Mouse (Mus musculus) midbrain, embryonic 16.5 days (tissue): ENCODE measurements around the gene Carm1. TPM values are rescaled to one million over a fixed set of nuclear protein-coding genes. Genes with fewer than 3 reads are reported as not detected.

Source experiments
- ATAC-seq: fragments of 200-750 bp; cut with Nextera tagmentation; 2 replicates; pipeline ENCODE4 v1.8.0; 2017; ENCODE audit warnings: moderate TSS enrichment
- H3K27ac ChIP-seq: fragments of 300-500 bp; sonication (generic); 2 replicates; pipeline ENCODE4 v1.5.1; 2014; ENCODE audit warnings: mild to moderate bottlenecking, low read length, mixed read lengths
- H3K27me3 ChIP-seq: fragments of 300-500 bp; sonication (generic); 2 replicates; pipeline ENCODE4 v1.6.1; 2014; ENCODE audit warnings: low read depth, low read length, mixed read lengths; ENCODE audit not compliant: control insufficient read depth, insufficient read depth
- H3K36me3 ChIP-seq: fragments of 300-500 bp; sonication (generic); 2 replicates; pipeline ENCODE4 v1.6.1; 2014; ENCODE audit warnings: mild to moderate bottlenecking, low read length, moderate library complexity, mixed read lengths; ENCODE audit not compliant: control insufficient read depth, insufficient read depth
- H3K4me1 ChIP-seq: fragments of 300-500 bp; sonication (generic); 2 replicates; pipeline ENCODE4 v1.6.1; 2014; ENCODE audit warnings: mild to moderate bottlenecking, low read length, mixed read lengths; ENCODE audit not compliant: control insufficient read depth, insufficient read depth
- H3K4me2 ChIP-seq: fragments of 300-500 bp; sonication (generic); 2 replicates; pipeline ENCODE4 v1.6.1; 2014; ENCODE audit warnings: mild to moderate bottlenecking, low read length, mixed read lengths
- H3K4me3 ChIP-seq: fragments of 300-500 bp; sonication (generic); 2 replicates; pipeline ENCODE4 v1.5.1; 2014; ENCODE audit warnings: low read depth, mild to moderate bottlenecking, low read length, moderate library complexity, mixed read lengths
- H3K9ac ChIP-seq: fragments of 300-500 bp; sonication (generic); 2 replicates; pipeline ENCODE4 v1.6.1; 2014; ENCODE audit warnings: low read depth, low read length, mixed read lengths
- H3K9me3 ChIP-seq: fragments of 300-500 bp; sonication (generic); replicated peaks from 2 replicates; pipeline ENCODE4 v1.6.1; 2014; ENCODE audit warnings: mild to moderate bottlenecking, low read length, mixed read lengths; ENCODE audit not compliant: control insufficient read depth, poor library complexity, severe bottlenecking
- WGBS: fragments of 180-500 bp; shearing (Covaris S2); extraction: QIAGEN DNeasy Blood & Tissue Kit; methylation state at CpG from one replicate; pipeline ENCODE4 v1.1.7; 2014; 5-methylcytosine and 5-hydroxymethylcytosine counted together
- polyA plus RNA-seq: library from polyadenylated mRNA; unstranded; fragments of >200 nt; fragmentation: Nextera tagmentation; extraction: Ambion mirVana; gene quantifications from 2 replicates; pipeline ENCODE4 v1.2.1, GENCODE M21; 2015

The Carm1 gene
- polyA plus RNA-seq, 1 experiment from 2014 or later: 22.5 TPM

DNA sequence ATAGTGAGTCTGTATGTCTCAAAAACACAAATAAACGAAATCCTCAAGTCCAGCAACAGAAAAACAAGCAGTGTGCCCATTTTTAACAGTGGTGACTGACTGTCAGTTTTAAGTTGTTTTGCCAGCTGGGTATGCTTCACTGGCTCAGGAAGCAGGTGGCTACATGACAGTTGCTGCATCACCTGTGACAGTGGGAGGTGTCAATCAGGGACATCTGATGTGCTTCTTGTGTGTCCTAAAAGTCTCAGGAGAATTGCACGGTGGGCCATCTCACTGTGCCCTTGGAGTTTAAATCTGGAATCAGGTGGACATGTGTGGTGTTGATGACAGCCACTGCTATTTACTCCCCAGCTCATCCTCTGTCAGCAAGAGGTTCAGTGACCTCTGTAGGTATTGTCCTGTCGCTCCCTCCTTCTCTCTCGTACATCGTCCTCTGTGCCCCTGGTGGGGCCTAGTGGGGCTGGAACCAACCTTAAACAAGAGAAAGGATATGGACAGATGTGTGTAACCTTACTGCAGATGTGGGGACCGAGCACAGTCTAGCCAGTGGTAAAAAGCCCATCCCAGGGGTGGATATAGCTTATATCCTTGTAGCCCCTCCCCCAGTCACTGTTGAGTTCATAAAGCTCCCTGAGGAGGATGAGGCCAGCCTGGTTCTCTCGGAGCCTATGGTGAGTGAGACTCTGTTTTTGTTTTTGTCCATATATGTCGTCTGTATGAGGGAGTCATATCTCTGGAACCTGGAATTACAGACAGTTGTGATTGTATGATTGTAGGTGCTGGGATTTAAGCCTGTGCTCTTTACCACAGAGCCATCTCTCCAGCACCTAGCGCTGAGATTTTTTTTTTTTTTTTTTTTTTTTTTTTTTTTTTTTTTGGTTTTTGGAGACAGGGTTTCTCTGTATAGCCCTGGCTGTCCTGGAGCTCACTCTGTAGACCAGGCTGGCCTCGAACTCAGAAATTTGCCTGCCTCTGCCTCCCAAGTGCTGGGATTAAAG is 78.9 kb downstream of the Carm1 start:
- Histone ChIP-seq H3K27me3 (no peaks in the 10 kb centered on the region), H3K36me3 (no peaks in the 10 kb centered on the region), H3K27ac (no peak overlapping the region), H3K4me2 (no peak overlapping the region), H3K4me3 (no peak overlapping the region), H3K9ac (no peak overlapping the region), H3K4me1 (peaks cover 8% of the 10 kb centered on the region), H3K9me3 (no peaks in the 10 kb centered on the region)
- 87% methylated on average over 9 of the region's 10 CpGs for WGBS
- no peak for ATAC-seq

DNA sequence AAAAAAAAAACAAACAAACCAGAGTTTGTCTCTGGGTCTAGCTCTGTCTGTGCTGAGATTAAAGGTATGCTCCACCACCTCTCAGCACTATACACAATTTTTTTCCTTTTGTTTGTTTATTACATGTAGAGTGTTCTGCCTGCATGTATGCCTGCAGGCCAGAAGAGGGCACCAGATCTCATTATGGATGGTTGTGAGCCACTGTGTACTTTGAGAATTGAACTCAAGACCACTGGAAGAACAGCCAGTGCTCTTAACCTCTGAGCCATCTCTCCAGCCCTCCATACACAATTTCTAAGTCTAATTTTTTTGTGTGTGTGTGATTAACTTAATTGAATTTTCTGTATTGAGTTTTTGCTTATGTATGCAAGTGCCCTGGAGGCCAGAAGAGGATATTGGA is 79.9 kb downstream of the Carm1 start:
- Histone ChIP-seq H3K9ac (no peak overlapping the region), H3K27ac (no peak overlapping the region), H3K4me3 (no peak overlapping the region), H3K9me3 (no peaks in the 10 kb centered on the region), H3K27me3 (no peaks in the 10 kb centered on the region), H3K36me3 (no peaks in the 10 kb centered on the region), H3K4me2 (no peak overlapping the region), H3K4me1 (peaks cover 6% of the 10 kb centered on the region; the same call in 1 of the 2 replicates)
- ATAC-seq: no peak

DNA sequence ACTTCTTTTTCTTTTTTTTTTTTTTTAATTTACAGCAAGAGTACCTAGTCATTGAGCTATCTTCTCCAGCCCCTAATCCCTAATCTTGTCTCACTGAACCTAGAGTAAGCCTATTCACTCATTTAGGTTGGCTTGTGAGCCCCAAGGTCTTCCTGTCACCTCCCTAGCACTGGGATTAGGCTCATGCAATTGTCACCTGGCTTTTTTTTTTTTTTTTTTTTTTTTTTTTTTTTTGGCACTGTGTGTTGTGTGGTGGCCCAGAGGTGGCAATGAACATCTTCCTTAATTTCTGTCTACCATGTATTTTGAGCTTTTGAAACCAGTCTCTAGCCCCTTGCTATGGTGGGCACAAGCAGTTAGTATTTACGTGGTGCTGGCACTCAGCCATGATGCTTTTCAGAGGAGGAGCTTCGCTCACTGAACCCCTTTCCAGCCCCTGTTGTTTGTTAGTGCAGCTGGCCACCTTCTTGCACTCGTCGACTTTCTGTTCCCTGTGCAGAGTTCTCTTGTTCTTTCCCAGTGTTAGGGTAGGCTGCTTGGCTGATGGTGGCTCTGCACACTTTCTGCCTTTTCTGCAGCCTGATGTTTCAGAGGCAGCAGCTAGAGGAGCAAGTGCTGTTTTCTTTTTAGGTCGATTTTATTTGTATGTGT is 80.6 kb downstream of the Carm1 start:
- no peak for ATAC-seq
- H3K27ac ChIP-seq: 0 out of 2 replicates have a peak overlapping the region, but pooled peaks have one; percentile 6
- no peaks in the 10 kb centered on the region for H3K36me3 ChIP-seq
- H3K27me3 ChIP-seq: no peaks in the 10 kb centered on the region
- H3K4me2 ChIP-seq: no peak overlapping the region
- H3K9ac ChIP-seq: no peak overlapping the region
- peaks cover 6% of the 10 kb centered on the region; the same call in 1 of the 2 replicates for H3K4me1 ChIP-seq
- 66% methylated on average over 5 of the region's 5 CpGs for WGBS
- no peak overlapping the region for H3K4me3 ChIP-seq
- H3K9me3 ChIP-seq: no peaks in the 10 kb centered on the region

DNA sequence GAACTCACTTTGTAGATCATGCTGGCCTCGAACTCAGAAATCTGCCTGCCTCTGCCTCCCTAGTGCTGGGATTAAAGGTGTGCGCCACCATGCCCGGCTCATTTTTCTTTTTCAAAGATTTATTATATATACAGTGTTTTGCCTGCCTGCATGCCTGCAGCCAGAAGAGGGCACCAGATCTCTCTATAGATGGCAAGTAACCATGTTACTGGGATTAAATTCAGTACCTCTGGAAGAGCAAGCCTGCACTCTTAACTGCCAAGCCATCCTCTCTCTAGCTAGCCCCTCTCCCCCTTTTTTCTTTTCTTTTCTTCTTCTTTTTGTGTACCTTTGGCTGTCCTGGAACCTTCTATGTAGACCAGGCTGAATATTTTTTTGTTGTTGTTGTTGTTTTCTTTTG is 84.0 kb downstream of the Carm1 start:
- no peak for ATAC-seq
- H3K27ac ChIP-seq: no peak overlapping the region
- H3K9me3 ChIP-seq: no peaks in the 10 kb centered on the region
- WGBS: 82% methylated on average over 3 of the region's 3 CpGs
- H3K4me1 ChIP-seq: no peaks in the 10 kb centered on the region
- no peak overlapping the region for H3K9ac ChIP-seq
- H3K27me3 ChIP-seq: no peaks in the 10 kb centered on the region
- H3K36me3 ChIP-seq: peaks cover 9% of the 10 kb centered on the region
- no peak overlapping the region for H3K4me3 ChIP-seq
- no peak overlapping the region for H3K4me2 ChIP-seq

DNA sequence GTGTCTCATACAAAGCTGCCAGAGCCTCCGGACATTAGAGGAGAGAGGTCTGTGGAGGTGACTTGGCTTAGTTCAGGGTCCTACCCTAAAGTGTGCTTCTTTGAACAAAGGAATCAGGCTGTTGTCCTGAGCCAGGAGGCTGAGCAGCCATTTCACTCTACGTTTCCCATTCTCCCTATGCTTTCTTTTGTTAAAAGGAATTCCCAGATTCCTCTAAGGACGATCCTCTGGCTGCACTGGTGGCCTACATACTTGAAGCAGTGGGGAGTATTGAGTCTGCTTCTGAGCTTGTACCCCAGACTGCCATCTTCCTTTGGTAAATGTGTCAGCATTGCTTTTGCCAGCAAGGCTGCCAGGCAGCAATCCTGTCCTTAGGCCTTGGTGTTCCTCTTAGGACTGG is 86.4 kb downstream of the Carm1 start:
- peaks cover 29% of the 10 kb centered on the region for H3K36me3 ChIP-seq
- WGBS: 57% methylated on average over 3 of the region's 3 CpGs
- no peak overlapping the region for H3K27ac ChIP-seq
- H3K27me3 ChIP-seq: no peaks in the 10 kb centered on the region
- ATAC-seq: no peak
- no peaks in the 10 kb centered on the region for H3K4me1 ChIP-seq
- H3K9me3 ChIP-seq: no peaks in the 10 kb centered on the region
- H3K4me3 ChIP-seq: no peak overlapping the region
- H3K4me2 ChIP-seq: no peak overlapping the region
- no peak overlapping the region for H3K9ac ChIP-seq

DNA sequence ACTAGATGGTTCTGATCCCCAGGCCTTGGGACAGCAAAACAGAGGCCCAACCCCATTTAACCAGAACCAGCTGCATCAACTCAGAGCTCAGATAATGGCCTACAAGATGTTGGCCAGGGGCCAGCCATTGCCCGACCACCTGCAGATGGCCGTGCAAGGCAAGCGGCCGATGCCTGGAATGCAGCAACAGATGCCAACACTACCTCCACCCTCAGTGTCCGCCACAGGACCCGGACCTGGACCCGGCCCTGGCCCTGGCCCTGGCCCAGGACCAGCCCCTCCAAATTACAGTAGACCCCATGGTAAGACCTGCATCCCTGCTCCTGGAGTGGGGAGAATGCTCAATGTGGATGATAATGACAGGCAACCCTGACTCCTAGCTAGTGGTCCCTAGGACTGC is 88.9 kb downstream of the Carm1 start:
- Histone ChIP-seq H3K36me3 (peaks cover 46% of the 10 kb centered on the region), H3K4me2 (no peak overlapping the region), H3K4me1 (no peaks in the 10 kb centered on the region), H3K27me3 (no peaks in the 10 kb centered on the region), H3K9ac (no peak overlapping the region), H3K9me3 (no peaks in the 10 kb centered on the region), H3K27ac (no peak overlapping the region), H3K4me3 (no peak overlapping the region)
- no peak for ATAC-seq
- 58% methylated on average over 7 of the region's 7 CpGs for WGBS

DNA sequence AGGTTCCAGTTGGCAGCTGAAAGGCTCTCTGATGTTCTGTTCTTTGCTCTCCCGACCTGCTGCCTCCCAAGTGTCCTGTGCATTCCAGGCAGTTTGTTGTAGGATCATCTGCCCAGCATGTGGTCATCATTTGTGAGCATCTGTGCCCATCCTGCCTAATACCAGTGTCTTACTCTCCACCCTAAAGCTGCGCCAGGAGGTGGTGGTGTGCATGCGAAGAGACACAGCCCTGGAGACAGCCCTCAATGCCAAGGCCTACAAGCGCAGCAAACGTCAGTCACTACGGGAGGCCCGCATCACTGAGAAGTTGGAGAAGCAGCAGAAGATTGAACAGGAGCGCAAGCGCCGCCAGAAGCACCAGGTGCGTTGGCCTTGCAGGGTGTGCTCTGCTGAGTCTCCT is 92.3 kb downstream of the Carm1 start:
- no peak overlapping the region for H3K9ac ChIP-seq
- no peaks in the 10 kb centered on the region for H3K27me3 ChIP-seq
- peaks cover 75% of the 10 kb centered on the region for H3K36me3 ChIP-seq
- no peak overlapping the region for H3K27ac ChIP-seq
- H3K4me2 ChIP-seq: no peak overlapping the region
- H3K4me1 ChIP-seq: no peaks in the 10 kb centered on the region
- no peak for ATAC-seq
- no peak overlapping the region for H3K4me3 ChIP-seq
- 97% methylated on average over 11 of the region's 11 CpGs for WGBS
- H3K9me3 ChIP-seq: no peaks in the 10 kb centered on the region
